Mouse (Mus musculus): ENCODE measurements around the gene Scml2.
A peak's percentile ranks its signal among the peaks of the same experiment; 100 is the strongest.
"Not testable (repeated sequence)": the region's sequence is repeated elsewhere in the genome, so short reads cannot be mapped to it uniquely, and the experiment has no call there.

Scml2 gene

GRCm38 (mm10) chrX:161116893-161117292 lies at the start of gene Scml2:
Scml2 (plus strand) TSS chrX:161117193.
- DNase-seq = not testable (repeated sequence)

GRCm38 (mm10) chrX:161075576-161075975 lies 41.4 kb upstream of the Scml2 start:
- not testable (repeated sequence) for DNase-seq

GRCm38 (mm10) chrX:161162314-161163068 lies 45.5 kb downstream of the Scml2 start:
- peak; percentile 91 for DNase-seq

- DNase-seq = peak; percentile 53
Measured at GRCm38 (mm10) chrX:161163069-161163416, 46.0 kb downstream of the Scml2 start.

- not testable (repeated sequence) for DNase-seq
Measured at GRCm38 (mm10) chrX:161287156-161287555, 170.2 kb downstream of the Scml2 start, which contains the start of gene Gm15262. Gm15262 (plus strand) TSS chrX:161287456.
